Comparison of ENCODE assay signal across 8 mouse cellular contexts in the genomic region with DNA sequence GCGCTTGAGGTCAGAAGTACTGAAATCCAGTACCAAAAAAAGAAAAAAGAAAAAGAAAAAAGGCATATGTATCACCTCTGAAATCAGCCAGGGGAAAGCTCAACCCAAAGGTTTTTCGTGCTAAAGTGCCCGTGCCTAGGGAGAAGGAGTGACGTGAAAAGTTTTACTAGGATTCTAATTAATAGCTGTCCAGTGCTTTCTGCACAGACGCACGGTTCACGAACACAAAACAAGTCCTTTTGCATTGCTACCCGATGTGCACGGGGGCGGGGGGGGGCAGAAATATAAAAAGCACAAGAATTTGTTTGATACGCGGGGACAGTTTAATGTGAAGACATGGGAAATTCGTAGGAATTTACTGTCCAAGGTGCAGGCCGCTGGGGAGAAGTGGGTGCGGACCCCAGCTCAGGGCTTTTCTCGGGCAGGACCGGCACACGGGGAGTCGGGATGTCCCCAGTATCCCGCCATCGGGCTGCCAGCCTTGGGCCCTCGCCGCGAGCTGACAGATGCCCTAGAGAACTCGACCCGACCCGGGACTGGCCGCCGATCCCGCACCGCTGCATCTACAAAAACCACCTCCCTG. TPM values are rescaled to one million over a fixed set of nuclear protein-coding genes. Genes with fewer than 3 reads are reported as not detected.
A peak's percentile ranks its signal among the peaks of the same experiment; 100 is the strongest.
DNase-seq lines count a peak whose midpoint lies in the region; ATAC-seq lines count a peak whose summit lies in the region.

No protein-coding gene starts in this region.

- 0 out of 2 replicates have a peak, but pooled peaks cover 2% of the 10 kb centered on the region for H3K4me1 ChIP-seq in forebrain, embryonic 11.5 days (replicated peaks; ENCODE audit: control insufficient read depth, insufficient read depth, low read length)
- peaks cover 8% of the 10 kb centered on the region for H3K4me1 ChIP-seq in limb, embryonic 10.5 days
- H3K4me1 ChIP-seq in neural tube, embryonic 15.5 days, result peaks cover 17% of the 10 kb centered on the region

- H3K9me3 ChIP-seq in forebrain, embryonic 11.5 days (ENCODE audit: control insufficient read depth, low read length), result no peaks in the 10 kb centered on the region; the same call in 1 of the 2 replicates
- 0 out of 2 replicates have a peak, but pooled peaks cover 3% of the 10 kb centered on the region for H3K9me3 ChIP-seq in limb, embryonic 10.5 days (replicated peaks)
- H3K9me3 ChIP-seq in neural tube, embryonic 15.5 days (replicated peaks), result no peaks in the 10 kb centered on the region

- H3K4me3 ChIP-seq in forebrain, embryonic 11.5 days (ENCODE audit: low read depth, low read length), result peak overlapping the region; percentile 57
- H3K4me3 ChIP-seq in limb, embryonic 10.5 days, result peak overlapping the region; percentile 88
- peak overlapping the region; percentile 86 for H3K4me3 ChIP-seq in neural tube, embryonic 15.5 days (replicated peaks)

- ATAC-seq in forebrain, embryonic 11.5 days (replicated peaks; ENCODE audit: low FRiP score), result peak; percentile 56
- ATAC-seq in neural tube, embryonic 15.5 days (ENCODE audit: low FRiP score), result peak; percentile 55

- no peaks in the 10 kb centered on the region for H3K27me3 ChIP-seq in forebrain, embryonic 11.5 days (ENCODE audit: control insufficient read depth, insufficient read depth, low read length)
- no peaks in the 10 kb centered on the region for H3K27me3 ChIP-seq in limb, embryonic 10.5 days (ENCODE audit: low read depth, poor library complexity, severe bottlenecking)
- no peaks in the 10 kb centered on the region for H3K27me3 ChIP-seq in neural tube, embryonic 15.5 days (replicated peaks)

- DNase-seq in urinary bladder, postnatal 25 days (ENCODE audit: low spot score), result peak; percentile 78
- no peak for DNase-seq in urinary bladder, postnatal 10 days (ENCODE audit: low spot score)
- no peak for DNase-seq in forebrain, embryonic 11.5 days (ENCODE audit: low spot score)
- no peak for DNase-seq in limb, embryonic 10.5 days (ENCODE audit: low spot score)
- DNase-seq in adrenal gland, adult 18-20 months (ENCODE audit: low spot score in 2 of 2), result no peak
- DNase-seq in embryo, embryonic 9.5 days (ENCODE audit: extremely low spot score), result no peak
- DNase-seq in urinary bladder, adult 2 months (ENCODE audit: low spot score), result no peak

- no peak overlapping the region for H3K27ac ChIP-seq in forebrain, embryonic 11.5 days (ENCODE audit: low read depth, low read length)
- peak overlapping the region; percentile 87 for H3K27ac ChIP-seq in limb, embryonic 10.5 days
- peak overlapping the region; percentile 80 for H3K27ac ChIP-seq in neural tube, embryonic 15.5 days (replicated peaks)

- peak overlapping the region; percentile 61 for H3K4me2 ChIP-seq in forebrain, embryonic 11.5 days (ENCODE audit: low read depth, low read length, severe bottlenecking)
- H3K4me2 ChIP-seq in neural tube, embryonic 15.5 days, result peak overlapping the region; percentile 79

- H3K9ac ChIP-seq in forebrain, embryonic 11.5 days (ENCODE audit: low read length), result peak overlapping the region; percentile 81
- H3K9ac ChIP-seq in neural tube, embryonic 15.5 days (replicated peaks), result peak overlapping the region; percentile 92

- under 1% methylated on average over 31 of the region's 31 CpGs for WGBS in forebrain, embryonic 11.5 days
- 1% methylated on average over 31 of the region's 31 CpGs for WGBS in limb, embryonic 10.5 days
- under 1% methylated on average over 31 of the region's 31 CpGs for WGBS in neural tube, embryonic 15.5 days

- no peaks in the 10 kb centered on the region for H3K36me3 ChIP-seq in forebrain, embryonic 11.5 days (ENCODE audit: control insufficient read depth, insufficient read depth, low read length)
- H3K36me3 ChIP-seq in limb, embryonic 10.5 days, result no peaks in the 10 kb centered on the region
- no peaks in the 10 kb centered on the region for H3K36me3 ChIP-seq in neural tube, embryonic 15.5 days

RNA-seq across cellular contexts. Expression of a gene that starts 0.4 kb away (rescaled TPM):
- 8.3 and 8.5 TPM in 2 replicates for polyA plus RNA-seq in forebrain, embryonic 11.5 days (2014; fragmentation: Nextera tagmentation; extraction: Ambion mirVana)
- 5.9 and 7.0 TPM in 2 replicates for polyA plus RNA-seq in limb, embryonic 10.5 days (2016; fragmentation: Nextera tagmentation; extraction: Ambion mirVana)
- polyA plus RNA-seq in neural tube, embryonic 15.5 days (2015; fragmentation: Nextera tagmentation; extraction: Ambion mirVana), result 6.5 and 6.6 TPM in 2 replicates
- total RNA-seq in adrenal gland, adult 18-20 months (2021), result 1 to 10 TPM; 2.3 to 2.8 TPM
- polyA plus RNA-seq in urinary bladder, adult 2 months (2012; rRNA removed), result 3.5 and 3.7 TPM in 2 replicates

RNA-seq across cellular contexts. Expression of a gene that starts 38.8 kb away (rescaled TPM):
- polyA plus RNA-seq in forebrain, embryonic 11.5 days (2014; fragmentation: Nextera tagmentation; extraction: Ambion mirVana), result not detected in 2 replicates
- not detected in 2 replicates for polyA plus RNA-seq in limb, embryonic 10.5 days (2016; fragmentation: Nextera tagmentation; extraction: Ambion mirVana)
- polyA plus RNA-seq in neural tube, embryonic 15.5 days (2015; fragmentation: Nextera tagmentation; extraction: Ambion mirVana), result not detected in 2 replicates
- under 1 TPM; 0.23 to 0.58 TPM for total RNA-seq in adrenal gland, adult 18-20 months (2021)
- not detected in 2 replicates for polyA plus RNA-seq in urinary bladder, adult 2 months (2012; rRNA removed)

RNA-seq across cellular contexts. Expression of a gene that starts 45.8 kb away (rescaled TPM):
- 164 and 185 TPM in 2 replicates for polyA plus RNA-seq in forebrain, embryonic 11.5 days (2014; fragmentation: Nextera tagmentation; extraction: Ambion mirVana)
- polyA plus RNA-seq in limb, embryonic 10.5 days (2016; fragmentation: Nextera tagmentation; extraction: Ambion mirVana), result 187 and 191 TPM in 2 replicates
- 169 and 174 TPM in 2 replicates for polyA plus RNA-seq in neural tube, embryonic 15.5 days (2015; fragmentation: Nextera tagmentation; extraction: Ambion mirVana)
- 10 to 100 TPM; 81.0 to 89.6 TPM for total RNA-seq in adrenal gland, adult 18-20 months (2021)
- polyA plus RNA-seq in urinary bladder, adult 2 months (2012; rRNA removed), result 79.1 and 92.5 TPM in 2 replicates

RNA-seq across cellular contexts. Expression of a gene that starts 55.3 kb away (rescaled TPM):
- 75.0 and 77.3 TPM in 2 replicates for polyA plus RNA-seq in forebrain, embryonic 11.5 days (2014; fragmentation: Nextera tagmentation; extraction: Ambion mirVana)
- 59.6 and 75.0 TPM in 2 replicates for polyA plus RNA-seq in limb, embryonic 10.5 days (2016; fragmentation: Nextera tagmentation; extraction: Ambion mirVana)
- polyA plus RNA-seq in neural tube, embryonic 15.5 days (2015; fragmentation: Nextera tagmentation; extraction: Ambion mirVana), result 94.9 and 95.7 TPM in 2 replicates
- total RNA-seq in adrenal gland, adult 18-20 months (2021), result 100 to 1,000 TPM; 116 to 137 TPM
- 73.3 and 82.2 TPM in 2 replicates for polyA plus RNA-seq in urinary bladder, adult 2 months (2012; rRNA removed)
